Mouse (Mus musculus) liver, postnatal 0 days (tissue): ENCODE measurements at regions not wholly inside any gene's neighbourhood (a gene's known extent, or its start where the extent isn't known, plus 50 kb on each side); places are given as distances from the start of the nearest gene placed in this dataset.

Experiments
- CTCF ChIP-seq: sonication (generic); IDR thresholded peaks from 2 replicates; pipeline ENCODE4 v1.5.1; 2016; ENCODE audit warnings: antibody characterized with exemption, low read depth
- EP300 ChIP-seq: IDR thresholded peaks from 2 replicates; pipeline ENCODE4 v1.6.1; 2016; ENCODE audit warnings: antibody characterized with exemption, low read depth, mild to moderate bottlenecking

GRCm38 (mm10) chr3:22009898-22010699 lies 66.4 kb upstream of the Tbl1xr1 start:
- no peak for TF ChIP-seq CTCF
- TF ChIP-seq EP300 = peak; percentile 79
